Mouse (Mus musculus) embryonic fibroblast, embryonic 13.5 days (primary cell): ENCODE results near the gene Gm14180. TPM values are rescaled to one million over a fixed set of nuclear protein-coding genes. Genes with fewer than 3 reads are reported as not detected.
"Not testable (repeated sequence)": the region's sequence is repeated elsewhere in the genome, so short reads cannot be mapped to it uniquely, and the experiment has no call there.

Experiments
- H3K27ac ChIP-seq: 2 replicates; pipeline ENCODE4 v1.5.1; 2012; ENCODE audit warnings: low read length, control low read depth, inconsistent platforms; ENCODE audit not compliant: insufficient read depth
- H3K4me1 ChIP-seq: 2 replicates; pipeline ENCODE4 v1.6.1; 2011; ENCODE audit warnings: low read length; ENCODE audit not compliant: control insufficient read depth, insufficient read depth
- H3K4me3 ChIP-seq: 2 replicates; pipeline ENCODE4 v1.5.1; 2011; ENCODE audit warnings: mild to moderate bottlenecking, control low read depth, low read length; ENCODE audit not compliant: insufficient read depth
- CTCF ChIP-seq: IDR thresholded peaks from 2 replicates; pipeline ENCODE4 v1.5.1; 2011; ENCODE audit warnings: mild to moderate bottlenecking, control low read depth, low read length, moderate library complexity, borderline replicate concordance; ENCODE audit not compliant: insufficient read depth
- POLR2A ChIP-seq: IDR thresholded peaks from 2 replicates; pipeline ENCODE4 v1.6.1; 2011; ENCODE audit warnings: low read depth, mild to moderate bottlenecking, control low read depth, low read length, moderate library complexity
- polyA plus RNA-seq: library from polyadenylated mRNA; stranded (reverse); fragments of >200 nt; gene quantifications from 2 replicates; pipeline ENCODE4 v1.2.4, GENCODE M21; 2011; ENCODE audit warnings: low read depth; ENCODE audit not compliant: missing spikeins, insufficient read length

The Gm14180 gene
- not detected in 2 replicates for polyA plus RNA-seq

- Histone ChIP-seq H3K4me3 (no peak within 1 kb of the TSS), H3K27ac (no peak within 1 kb of the TSS), H3K4me1 (no peaks in the 10 kb centered on the region)
- TF ChIP-seq CTCF (no peak), POLR2A (no peak)
Measured at GRCm38 (mm10) chr11:99734190-99734589, at the start of gene Gm14180. Gm14180 (minus strand) TSS chr11:99734290.

GRCm38 (mm10) chr11:99780604-99781003, 46.5 kb upstream of the Gm14180 start, which contains the start of gene Krtap4-8:
Krtap4-8 (minus strand) TSS chr11:99780704.
- TF ChIP-seq CTCF: no peak
- TF ChIP-seq POLR2A: no peak
- Histone ChIP-seq H3K4me3 (no peak within 1 kb of the TSS), H3K27ac (no peak within 1 kb of the TSS), H3K4me1 (no peaks in the 10 kb centered on the region)

GRCm38 (mm10) chr11:99778401-99778800, 44.3 kb upstream of the Gm14180 start:
- Histone ChIP-seq H3K27ac (no peak overlapping the region), H3K4me3 (no peak overlapping the region), H3K4me1 (no peaks in the 10 kb centered on the region)
- no peak for TF ChIP-seq CTCF
- TF ChIP-seq POLR2A: no peak

- not testable (repeated sequence) for H3K4me1 ChIP-seq, H3K4me3 ChIP-seq, H3K27ac ChIP-seq
Measured at GRCm38 (mm10) chr11:99772813-99773212, 38.7 kb upstream of the Gm14180 start, which contains the start of gene Gm11595. Gm11595 (minus strand) TSS chr11:99772913.

GRCm38 (mm10) chr11:99768410-99768809, 34.3 kb upstream of the Gm14180 start:
- no peak for TF ChIP-seq CTCF
- no peak overlapping the region for H3K27ac ChIP-seq

GRCm38 (mm10) chr11:99758877-99759276, 24.8 kb upstream of the Gm14180 start:
- no peak overlapping the region for H3K4me3 ChIP-seq
- no peaks in the 10 kb centered on the region for H3K4me1 ChIP-seq
- no peak overlapping the region for H3K27ac ChIP-seq
- no peak for TF ChIP-seq POLR2A
- no peak for TF ChIP-seq CTCF

More at GRCm38 (mm10) chr11:99768410-99768809, 34.3 kb upstream of the Gm14180 start:
- no peaks in the 10 kb centered on the region for H3K4me1 ChIP-seq
- H3K4me3 ChIP-seq: no peak overlapping the region

- Histone ChIP-seq H3K27ac (no peak overlapping the region), H3K4me1 (no peaks in the 10 kb centered on the region), H3K4me3 (no peak overlapping the region)
- no peak for TF ChIP-seq POLR2A
- no peak for TF ChIP-seq CTCF
Measured at GRCm38 (mm10) chr11:99743985-99744384, 9.9 kb upstream of the Gm14180 start.

- TF ChIP-seq CTCF: no peak
- Histone ChIP-seq H3K4me1 (no peaks in the 10 kb centered on the region), H3K27ac (no peak overlapping the region)
Measured at GRCm38 (mm10) chr11:99724061-99724460, 10.0 kb downstream of the Gm14180 start.

GRCm38 (mm10) chr11:99718759-99719158, 15.3 kb downstream of the Gm14180 start:
- H3K27ac ChIP-seq: no peak overlapping the region
- H3K4me3 ChIP-seq: no peak overlapping the region
- no peaks in the 10 kb centered on the region for H3K4me1 ChIP-seq
- no peak for TF ChIP-seq POLR2A
- no peak for TF ChIP-seq CTCF

More at GRCm38 (mm10) chr11:99724061-99724460, 10.0 kb downstream of the Gm14180 start:
- H3K4me3 ChIP-seq: no peak overlapping the region

- H3K27ac ChIP-seq: no peak within 1 kb of the TSS
- H3K4me3 ChIP-seq: no peak within 1 kb of the TSS
- no peaks in the 10 kb centered on the region for H3K4me1 ChIP-seq
- TF ChIP-seq POLR2A (no peak), CTCF (no peak)
Measured at GRCm38 (mm10) chr11:99690463-99690862, 43.6 kb downstream of the Gm14180 start, which contains the start of gene Gm14190. Gm14190 (minus strand) TSS chr11:99690740.

- not testable (repeated sequence) for H3K27ac ChIP-seq, H3K4me3 ChIP-seq, H3K4me1 ChIP-seq
Measured at GRCm38 (mm10) chr11:99685235-99685634, 48.9 kb downstream of the Gm14180 start.

Other genes with a start within 250 kb of the Gm14180 start
- not detected in 2 replicates for gene Krt23, start 241.2 kb downstream of the Gm14180 start, polyA plus RNA-seq
- not detected in 2 replicates for gene Krt39, start 213.0 kb downstream of the Gm14180 start, polyA plus RNA-seq
- gene Krt40, start 191.1 kb downstream of the Gm14180 start, polyA plus RNA-seq: not detected in 2 replicates
- gene Krtap3-3, start 183.4 kb downstream of the Gm14180 start, polyA plus RNA-seq: not detected in 2 replicates
- gene Krtap3-2, start 177.4 kb downstream of the Gm14180 start, polyA plus RNA-seq: not detected in 2 replicates
- gene Gm11939, start 174.8 kb downstream of the Gm14180 start, polyA plus RNA-seq: not detected in 2 replicates
- gene Krtap3-1, start 167.7 kb downstream of the Gm14180 start, polyA plus RNA-seq: not detected in 2 replicates
- gene Krtap1-5, start 153.3 kb downstream of the Gm14180 start, polyA plus RNA-seq: not detected in 2 replicates
- not detected in 2 replicates for gene Krtap1-4, start 150.6 kb downstream of the Gm14180 start, polyA plus RNA-seq
- gene Krtap1-3, start 143.0 kb downstream of the Gm14180 start, polyA plus RNA-seq: not detected in 2 replicates
- not detected in 2 replicates for gene Krtap9-3, start 136.2 kb downstream of the Gm14180 start, polyA plus RNA-seq
- not detected in 2 replicates for gene Gm11938, start 131.0 kb downstream of the Gm14180 start, polyA plus RNA-seq
- gene Gm11937, start 124.1 kb downstream of the Gm14180 start, polyA plus RNA-seq: not detected in 2 replicates
- gene Krtap2-4, start 119.4 kb downstream of the Gm14180 start, polyA plus RNA-seq: not detected in 2 replicates
- gene Gm11562, start 113.9 kb downstream of the Gm14180 start, polyA plus RNA-seq: not detected in 2 replicates
- not detected in 2 replicates for gene Krtap4-1, start 106.1 kb downstream of the Gm14180 start, polyA plus RNA-seq
- gene Krtap4-2, start 99.2 kb downstream of the Gm14180 start, polyA plus RNA-seq: not detected in 2 replicates
- not detected in 2 replicates for gene Krtap4-7, start 90.2 kb downstream of the Gm14180 start, polyA plus RNA-seq
- not detected in 2 replicates for gene Gm11555, start 84.1 kb downstream of the Gm14180 start, polyA plus RNA-seq
- gene Gm11563, start 75.3 kb downstream of the Gm14180 start, polyA plus RNA-seq: not detected in 2 replicates
- gene Krtap4-6, start 68.3 kb downstream of the Gm14180 start, polyA plus RNA-seq: not detected in 2 replicates
- not detected in 2 replicates for gene Gm14190, start 43.5 kb downstream of the Gm14180 start, polyA plus RNA-seq
- gene Gm11595, start 38.6 kb upstream of the Gm14180 start, polyA plus RNA-seq: not detected in 2 replicates
- not detected in 2 replicates for gene Krtap4-8, start 46.4 kb upstream of the Gm14180 start, polyA plus RNA-seq
- not detected in 2 replicates for gene Krtap4-9, start 50.9 kb upstream of the Gm14180 start, polyA plus RNA-seq
- gene Gm11596, start 59.2 kb upstream of the Gm14180 start, polyA plus RNA-seq: not detected in 2 replicates
- gene Gm11569, start 64.6 kb upstream of the Gm14180 start, polyA plus RNA-seq: not detected in 2 replicates
- not detected in 2 replicates for gene Gm11554, start 70.2 kb upstream of the Gm14180 start, polyA plus RNA-seq
- not detected in 2 replicates for gene Krtap4-13, start 75.6 kb upstream of the Gm14180 start, polyA plus RNA-seq
- not detected in 2 replicates for gene Gm11564, start 81.4 kb upstream of the Gm14180 start, polyA plus RNA-seq
- gene 2300003K06Rik, start 103.8 kb upstream of the Gm14180 start, polyA plus RNA-seq: not detected in 2 replicates
- gene Krtap4-16, start 117.3 kb upstream of the Gm14180 start, polyA plus RNA-seq: not detected in 2 replicates
- gene Gm11568, start 123.6 kb upstream of the Gm14180 start, polyA plus RNA-seq: not detected in 2 replicates
- not detected in 2 replicates for gene Gm11559, start 130.2 kb upstream of the Gm14180 start, polyA plus RNA-seq
- not detected in 2 replicates for gene Krtap9-1, start 139.1 kb upstream of the Gm14180 start, polyA plus RNA-seq
- gene Gm11567, start 144.9 kb upstream of the Gm14180 start, polyA plus RNA-seq: not detected in 2 replicates
- not detected in 2 replicates for gene Krtap31-1, start 173.6 kb upstream of the Gm14180 start, polyA plus RNA-seq
- not detected in 2 replicates for gene Gm11565, start 180.5 kb upstream of the Gm14180 start, polyA plus RNA-seq
- not detected in 2 replicates for gene Krtap31-2, start 202.0 kb upstream of the Gm14180 start, polyA plus RNA-seq
- gene Krtap9-5, start 214.2 kb upstream of the Gm14180 start, polyA plus RNA-seq: not detected in 2 replicates
- not detected in 2 replicates for gene Krtap29-1, start 244.8 kb upstream of the Gm14180 start, polyA plus RNA-seq